25 mouse cellular contexts compared by ENCODE assay signal in the genomic region with DNA sequence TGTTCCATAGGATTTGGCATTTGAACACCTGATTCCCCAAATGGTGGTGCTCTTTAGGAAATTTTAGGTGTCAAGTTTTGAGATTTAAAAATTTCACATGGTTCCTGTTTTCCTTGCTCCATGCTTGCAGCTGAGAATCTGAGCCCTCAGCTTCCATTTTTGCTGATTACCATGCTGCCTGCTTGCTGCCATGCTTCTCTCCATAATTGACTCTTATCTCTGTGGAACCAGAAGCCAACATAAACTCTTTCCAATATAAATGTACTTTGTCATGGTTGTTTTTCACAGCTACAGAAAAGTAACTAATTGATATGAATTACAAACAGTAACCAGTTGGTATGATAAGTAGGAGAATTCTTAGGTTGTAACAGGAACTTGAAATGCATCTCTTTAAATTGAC.
DNase-seq lines count a peak whose midpoint lies in the region; ATAC-seq and TF ChIP-seq lines count a peak whose summit lies in the region.
"Had no signal": no experiment of that assay in that cellular context is flagged by ENCODE, and none has a peak within 500 bp of the region (broad histone marks: within the 10 kb centered on the region; RNA-seq: fewer than 3 reads in every experiment).

No protein-coding gene starts in this region.

- no peak for ATAC-seq in forebrain, embryonic 14.5 days
- ATAC-seq in forebrain, postnatal 0 days = no peak
- no peak for ATAC-seq in frontal cortex, adult (ENCODE audit: low TSS enrichment)
- ATAC-seq: activated CD4-positive, CD25-positive, alpha-beta regulatory T cell, adult 4 months; CD4-positive, CD25-positive, alpha-beta regulatory T cell, adult 4 months; Patski had no signal

- no peak for TF ChIP-seq CTCF in forebrain, postnatal 0 days (IDR thresholded peaks at IDR 0.05; ENCODE audit: low read depth)
- no peak for TF ChIP-seq CTCF in MEL (IDR thresholded peaks at IDR 0.05 in 2 of 3, conservative IDR thresholded peaks at IDR 0.05 in 1 of 3; ENCODE audit: control insufficient read depth in 1 of 3, insufficient read depth in 1 of 3, low read depth in 2 of 3, low read length in 3 of 3, poor library complexity in 1 of 3, severe bottlenecking in 1 of 3)
- no peak for TF ChIP-seq CTCF in brain, embryonic 14.5 days (IDR thresholded peaks at IDR 0.05; ENCODE audit: borderline replicate concordance, extremely low read depth, insufficient read depth, insufficient read length)

- DNase-seq in forebrain, embryonic 14.5 days (ENCODE audit: low spot score) = peak; percentile 1
- DNase-seq in forebrain, postnatal 0 days = no peak
- DNase-seq in MEL (ENCODE audit: low read depth, low spot score) = peak; percentile 43
- peak; percentile 4 for DNase-seq in brain, adult 2 months (ENCODE audit: low read depth, low spot score)
- peak; percentile 7 for DNase-seq in brain, embryonic 14.5 days (ENCODE audit: low read depth)
- DNase-seq in thymus, postnatal 10 days (ENCODE audit: low spot score in 2 of 2) = no peak
- no peak for DNase-seq in left cerebral cortex, adult 9 months (ENCODE audit: low spot score in 2 of 2)
- DNase-seq: adrenal gland, adult 2 months; adrenal gland, adult 8-10 months; adrenal gland, postnatal 10 days; adrenal gland, postnatal 14 days; adrenal gland, postnatal 25 days; adrenal gland, postnatal 36 days; B cell, adult 2 months; cerebellum, adult 11 months; cerebellum, adult 11-12 months; cerebellum, adult 18-20 months; cerebellum, adult 2 months; cerebellum, adult 8-10 months had no signal

- no peaks in the 10 kb centered on the region for H3K9me3 ChIP-seq in forebrain, embryonic 14.5 days (replicated peaks; ENCODE audit: control insufficient read depth, low read length)
- H3K9me3 ChIP-seq in forebrain, postnatal 0 days (ENCODE audit: low read length) = no peaks in the 10 kb centered on the region
- no peaks in the 10 kb centered on the region for H3K9me3 ChIP-seq in MEL (replicated peaks; ENCODE audit: insufficient read depth, low read length)
- H3K9me3 ChIP-seq: G1E had no signal

- no peaks in the 10 kb centered on the region for H3K27me3 ChIP-seq in forebrain, embryonic 14.5 days (replicated peaks; ENCODE audit: control insufficient read depth, insufficient read depth, low read length)
- no peaks in the 10 kb centered on the region for H3K27me3 ChIP-seq in forebrain, postnatal 0 days (ENCODE audit: insufficient read depth, low read length)
- no peaks in the 10 kb centered on the region for H3K27me3 ChIP-seq in MEL (ENCODE audit: control insufficient read depth in 1 of 2, insufficient read depth in 2 of 2, low read length in 2 of 2)
- H3K27me3 ChIP-seq: CH12.LX, Patski had no signal

- no peak overlapping the region for H3K4me3 ChIP-seq in forebrain, embryonic 14.5 days (ENCODE audit: low read depth, low read length)
- H3K4me3 ChIP-seq in forebrain, postnatal 0 days (ENCODE audit: low read depth, low read length) = no peak overlapping the region
- no peak overlapping the region for H3K4me3 ChIP-seq in MEL (ENCODE audit: control insufficient read depth in 1 of 2, insufficient read depth in 1 of 2, low read depth in 2 of 2, low read length in 2 of 2)

- H3K27ac ChIP-seq in forebrain, embryonic 14.5 days (ENCODE audit: low read depth, low read length) = no peak overlapping the region
- H3K27ac ChIP-seq in forebrain, postnatal 0 days (ENCODE audit: low read depth, low read length) = no peak overlapping the region
- no peak overlapping the region for H3K27ac ChIP-seq in MEL (ENCODE audit: control insufficient read depth, low read depth, low read length)

- no peak for TF ChIP-seq RAD21 in MEL (IDR thresholded peaks at IDR 0.05; ENCODE audit: low read depth, low read length)

- H3K4me2 ChIP-seq in forebrain, embryonic 14.5 days (ENCODE audit: low read length) = no peak overlapping the region
- no peak overlapping the region for H3K4me2 ChIP-seq in forebrain, postnatal 0 days (ENCODE audit: low read depth)

- H3K4me1 ChIP-seq in forebrain, embryonic 14.5 days (ENCODE audit: control insufficient read depth, insufficient read depth, low read length) = no peaks in the 10 kb centered on the region
- H3K4me1 ChIP-seq in forebrain, postnatal 0 days (ENCODE audit: insufficient read depth) = no peaks in the 10 kb centered on the region
- peaks cover 0 to 13% of the 10 kb centered on the region in 2 experiments; a peak in 2 of 4 replicates for H3K4me1 ChIP-seq in MEL (ENCODE audit: control insufficient read depth in 1 of 2, insufficient read depth in 2 of 2, low read length in 2 of 2)

- peak; percentile 53 to 56; a peak in 3 of 4 replicates for TF ChIP-seq EP300 in MEL (IDR thresholded peaks at IDR 0.05; ENCODE audit: low read depth in 1 of 2, low read length in 2 of 2)

- no peak for TF ChIP-seq POLR2A in MEL (IDR thresholded peaks at IDR 0.05; ENCODE audit: control insufficient read depth in 1 of 2, insufficient read depth in 1 of 2, low read depth in 1 of 2, low read length in 2 of 2, poor library complexity in 1 of 2)
- TF ChIP-seq POLR2A in brain, embryonic 14.5 days (IDR thresholded peaks at IDR 0.05; ENCODE audit: borderline replicate concordance, extremely low read depth, insufficient read depth, insufficient read length, poor library complexity, severe bottlenecking) = no peak

- no peak overlapping the region for H3K9ac ChIP-seq in forebrain, embryonic 14.5 days (ENCODE audit: low read length)
- no peak overlapping the region for H3K9ac ChIP-seq in forebrain, postnatal 0 days
- H3K9ac ChIP-seq in MEL (ENCODE audit: control insufficient read depth, low read depth, low read length, poor library complexity, severe bottlenecking) = no peak overlapping the region

- no peaks in the 10 kb centered on the region for H3K79me2 ChIP-seq in MEL (ENCODE audit: control insufficient read depth, insufficient read depth, low read length, poor library complexity)

- H3K36me3 ChIP-seq in forebrain, embryonic 14.5 days (ENCODE audit: control insufficient read depth, insufficient read depth, low read length) = no peaks in the 10 kb centered on the region
- no peaks in the 10 kb centered on the region for H3K36me3 ChIP-seq in forebrain, postnatal 0 days (ENCODE audit: insufficient read depth)
- peaks cover 0 to 4% of the 10 kb centered on the region in 2 experiments; a peak in 2 of 4 replicates for H3K36me3 ChIP-seq in MEL (ENCODE audit: control insufficient read depth in 1 of 2, insufficient read depth in 2 of 2, low read length in 2 of 2)
- H3K36me3 ChIP-seq: G1E had no signal

TF ChIP-seq in MEL, 35 proteins besides CTCF, POLR2A, EP300 and RAD21 (continues in another document):
- no peak for TF ChIP-seq POLR2AphosphoS5 (IDR thresholded peaks at IDR 0.05; ENCODE audit: borderline replicate concordance, low read depth, low read length)
- no peak for TF ChIP-seq MAFK (IDR thresholded peaks at IDR 0.05; ENCODE audit: borderline replicate concordance, low read depth, low read length)
- TF ChIP-seq MYB (IDR thresholded peaks at IDR 0.05; ENCODE audit: low read depth, low read length) = no peak
- no peak for TF ChIP-seq CHD2 (IDR thresholded peaks at IDR 0.05; ENCODE audit: low read length)
- no peak for TF ChIP-seq NRF1 (IDR thresholded peaks at IDR 0.05; ENCODE audit: insufficient read depth, low read depth, low read length, poor library complexity, severe bottlenecking)
- TF ChIP-seq USF2 (IDR thresholded peaks at IDR 0.05; ENCODE audit: borderline replicate concordance in 1 of 2, insufficient read depth in 1 of 2, low read depth in 1 of 2, low read length in 2 of 2) = no peak
- TF ChIP-seq RCOR1 (IDR thresholded peaks at IDR 0.05; ENCODE audit: low read depth, low read length) = peak; percentile 52; the same call in 1 of the 2 replicates
- no peak for TF ChIP-seq CHD1 (IDR thresholded peaks at IDR 0.05; ENCODE audit: low read depth, low read length)
- TF ChIP-seq SIN3A (IDR thresholded peaks at IDR 0.05; ENCODE audit: low read length) = no peak
- no peak for TF ChIP-seq ZNF384 (IDR thresholded peaks at IDR 0.05; ENCODE audit: low read depth, low read length)
- peak; percentile 77 for TF ChIP-seq MAX (IDR thresholded peaks at IDR 0.05; ENCODE audit: low read length)
- TF ChIP-seq GABPA (IDR thresholded peaks at IDR 0.05; ENCODE audit: low read depth, low read length) = no peak
- no peak for TF ChIP-seq JUND (IDR thresholded peaks at IDR 0.05; ENCODE audit: low read depth, low read length)
- peak; percentile 37; the same call in 1 of the 2 replicates for TF ChIP-seq MYC (IDR thresholded peaks at IDR 0.05; ENCODE audit: low read depth, low read length)
- no peak for TF ChIP-seq ELF1 (IDR thresholded peaks at IDR 0.05; ENCODE audit: low read depth, low read length)
- no peak for TF ChIP-seq BHLHE40 (IDR thresholded peaks at IDR 0.05; ENCODE audit: borderline replicate concordance, low read depth, low read length)
- no peak for TF ChIP-seq UBTF (IDR thresholded peaks at IDR 0.05; ENCODE audit: borderline replicate concordance, insufficient read depth, low read depth, low read length)
- TF ChIP-seq SMC3 (IDR thresholded peaks at IDR 0.05; ENCODE audit: low read depth, low read length) = no peak
- no peak for TF ChIP-seq E2F4 (IDR thresholded peaks at IDR 0.05; ENCODE audit: borderline replicate concordance, low read depth, low read length)
- no peak for TF ChIP-seq POLR2AphosphoS2 (IDR thresholded peaks at IDR 0.05; ENCODE audit: low read length)
- TF ChIP-seq ZC3H11A (IDR thresholded peaks at IDR 0.05; ENCODE audit: low read depth, low read length) = no peak
- peak; percentile 35; the same call in 1 of the 2 replicates for TF ChIP-seq GATA1 (IDR thresholded peaks at IDR 0.05; ENCODE audit: low read depth, low read length)
- TF ChIP-seq KAT2A (conservative IDR thresholded peaks at IDR 0.05; ENCODE audit: low read depth, low read length) = no peak
- TF ChIP-seq MEF2A (IDR thresholded peaks at IDR 0.05; ENCODE audit: extremely low read depth, insufficient replicate concordance, low read depth, low read length, poor library complexity, severe bottlenecking) = no peak
- TF ChIP-seq ZKSCAN1 (IDR thresholded peaks at IDR 0.05; ENCODE audit: low read depth, low read length) = no peak
- TF ChIP-seq TBP (IDR thresholded peaks at IDR 0.05; ENCODE audit: low read depth, low read length) = no peak
- no peak for TF ChIP-seq TAL1 (IDR thresholded peaks at IDR 0.05; ENCODE audit: low read length)
- no peak for TF ChIP-seq USF1 (IDR thresholded peaks at IDR 0.05; ENCODE audit: low read depth, low read length)
- no peak for TF ChIP-seq NELFE (IDR thresholded peaks at IDR 0.05; ENCODE audit: low read depth, low read length)
- no peak for TF ChIP-seq MAZ (IDR thresholded peaks at IDR 0.05; ENCODE audit: low read depth, low read length)
- TF ChIP-seq MXI1 (IDR thresholded peaks at IDR 0.05; ENCODE audit: low read depth, low read length) = peak; percentile 46; the same call in 1 of the 2 replicates
- peak; percentile 21; the same call in 1 of the 2 replicates for TF ChIP-seq TCF12 (IDR thresholded peaks at IDR 0.05; ENCODE audit: low read depth, low read length)
- TF ChIP-seq ZMIZ1 (IDR thresholded peaks at IDR 0.05; ENCODE audit: low read depth, low read length) = no peak

Comparison
In these comparisons a context has a peak if more than half of its experiments do, and no peak if none do; other contexts are left out.
1. DNase-seq: peak in forebrain, embryonic 14.5 days (single experiment), MEL (single experiment), brain, adult 2 months (single experiment) and brain, embryonic 14.5 days (single experiment); none in forebrain, postnatal 0 days (single experiment), thymus, postnatal 10 days (0 of 2) and left cerebral cortex, adult 9 months (0 of 2).